Mouse (Mus musculus) MEL (cell line): ENCODE data around the gene Tst. TPM values are rescaled to one million over a fixed set of nuclear protein-coding genes. Genes with fewer than 3 reads are reported as not detected.

Experiments used
- DNase-seq: peaks from one replicate; pipeline ENCODE4 v3.0.0; 2011; ENCODE audit warnings: low read depth, low spot score
- H3K27ac ChIP-seq: 2 replicates; pipeline ENCODE4 v1.5.1; 2012; ENCODE audit warnings: low read depth, mild to moderate bottlenecking, control low read depth, low read length, moderate library complexity; ENCODE audit not compliant: control insufficient read depth
- H3K27me3 ChIP-seq, 2 experiments: fragments of 150-350 bp in 1 of 2; sonication (generic) in 1 of 2; 2 replicates each; pipeline ENCODE4 v1.6.1; 2012; ENCODE audit warnings: low read length in 2 of 2, mild to moderate bottlenecking in 2 of 2, improper control_type of control experiment in 1 of 2, moderate library complexity in 1 of 2; ENCODE audit not compliant: insufficient read depth in 2 of 2, control insufficient read depth in 1 of 2
- H3K36me3 ChIP-seq, 2 experiments: 2 replicates each; pipeline ENCODE4 v1.6.1; 2012 to 2014; ENCODE audit warnings: low read length in 2 of 2, improper control_type of control experiment in 1 of 2, inconsistent platforms in 1 of 2, mild to moderate bottlenecking in 1 of 2; ENCODE audit not compliant: insufficient read depth in 2 of 2, control insufficient read depth in 1 of 2
- H3K4me1 ChIP-seq, 2 experiments: fragments of 150-350 bp in 1 of 2; sonication (generic) in 1 of 2; 2 replicates each; pipeline ENCODE4 v1.6.1; 2012; ENCODE audit warnings: low read length in 2 of 2, improper control_type of control experiment in 1 of 2, mild to moderate bottlenecking in 1 of 2; ENCODE audit not compliant: insufficient read depth in 2 of 2, control insufficient read depth in 1 of 2
- H3K4me3 ChIP-seq, 2 experiments: fragments of 150-350 bp in 1 of 2; sonication (generic) in 1 of 2; 2 replicates each; pipeline ENCODE4 v1.5.1; 2012; ENCODE audit warnings: low read depth in 2 of 2, low read length in 2 of 2, mild to moderate bottlenecking in 2 of 2, moderate library complexity in 2 of 2, control low read depth in 1 of 2, improper control_type of control experiment in 1 of 2; ENCODE audit not compliant: control insufficient read depth in 1 of 2, insufficient read depth in 1 of 2
- H3K79me2 ChIP-seq: 2 replicates; pipeline ENCODE4 v1.6.1; 2012; ENCODE audit warnings: mild to moderate bottlenecking, low read length, moderate library complexity; ENCODE audit not compliant: control insufficient read depth, poor library complexity, insufficient read depth
- H3K9ac ChIP-seq: 2 replicates; pipeline ENCODE4 v1.6.1; 2012; ENCODE audit warnings: low read depth, mild to moderate bottlenecking, control low read depth, low read length, moderate library complexity; ENCODE audit not compliant: control insufficient read depth, poor library complexity, severe bottlenecking
- H3K9me3 ChIP-seq: fragments of 150-350 bp; sonication (generic); replicated peaks from 2 replicates; pipeline ENCODE4 v1.6.1; 2012; ENCODE audit warnings: mild to moderate bottlenecking, low read length, improper control_type of control experiment, moderate library complexity; ENCODE audit not compliant: insufficient read depth
- BHLHE40 ChIP-seq: IDR thresholded peaks from 2 replicates; pipeline ENCODE4 v1.6.1; 2012; ENCODE audit warnings: low read depth, mild to moderate bottlenecking, inconsistent platforms, low read length, improper control_type of control experiment, borderline replicate concordance
- CHD1 ChIP-seq: IDR thresholded peaks from 2 replicates; pipeline ENCODE4 v1.6.1; 2012; ENCODE audit warnings: low read depth, mild to moderate bottlenecking, inconsistent platforms, low read length, improper control_type of control experiment
- CHD2 ChIP-seq: IDR thresholded peaks from 2 replicates; pipeline ENCODE4 v1.6.1; 2011; ENCODE audit warnings: low read length, improper control_type of control experiment
- CTCF ChIP-seq, 3 experiments: IDR thresholded peaks in 2 of 3; conservative IDR thresholded peaks in 1 of 3; 2 replicates each; pipeline ENCODE4 v1.5.1; 2011 to 2012; ENCODE audit warnings: low read length in 3 of 3, low read depth in 2 of 3, mild to moderate bottlenecking in 2 of 3, improper control_type of control experiment in 1 of 3, inconsistent platforms in 1 of 3, mixed read lengths in 1 of 3, moderate library complexity in 1 of 3; ENCODE audit not compliant: control insufficient read depth in 1 of 3, insufficient read depth in 1 of 3, poor library complexity in 1 of 3, severe bottlenecking in 1 of 3
- ELF1 ChIP-seq: IDR thresholded peaks from 2 replicates; pipeline ENCODE4 v1.6.1; 2014; ENCODE audit warnings: low read depth, mild to moderate bottlenecking, inconsistent platforms, low read length, improper control_type of control experiment, moderate library complexity
- EP300 ChIP-seq, 2 experiments: IDR thresholded peaks; 2 replicates each; pipeline ENCODE4 v1.6.1; 2011; ENCODE audit warnings: improper control_type of control experiment in 2 of 2, low read length in 2 of 2, low read depth in 1 of 2, mild to moderate bottlenecking in 1 of 2
- GABPA ChIP-seq: IDR thresholded peaks from 2 replicates; pipeline ENCODE4 v1.6.1; 2012; ENCODE audit warnings: low read depth, mild to moderate bottlenecking, inconsistent platforms, low read length, improper control_type of control experiment, moderate library complexity
- GATA1 ChIP-seq: IDR thresholded peaks from 2 replicates; pipeline ENCODE4 v1.6.1; 2011; ENCODE audit warnings: low read depth, low read length, improper control_type of control experiment
- HCFC1 ChIP-seq: IDR thresholded peaks from 2 replicates; pipeline ENCODE4 v1.6.1; 2012; ENCODE audit warnings: low read depth, mild to moderate bottlenecking, inconsistent platforms, low read length, improper control_type of control experiment, moderate library complexity
- JUND ChIP-seq: IDR thresholded peaks from 2 replicates; pipeline ENCODE4 v1.6.1; 2011; ENCODE audit warnings: low read depth, mild to moderate bottlenecking, improper control_type of control experiment, low read length
- KAT2A ChIP-seq: conservative IDR thresholded peaks from 2 replicates; pipeline ENCODE4 v1.6.1; 2012; ENCODE audit warnings: low read depth, low read length, improper control_type of control experiment, inconsistent platforms
- MAFK ChIP-seq: IDR thresholded peaks from 2 replicates; pipeline ENCODE4 v1.6.1; 2011; ENCODE audit warnings: low read depth, mild to moderate bottlenecking, low read length, improper control_type of control experiment, borderline replicate concordance
- MEF2A ChIP-seq: IDR thresholded peaks from 2 replicates; pipeline ENCODE4 v1.6.1; 2014; ENCODE audit warnings: low read depth, mild to moderate bottlenecking, inconsistent platforms, low read length, improper control_type of control experiment; ENCODE audit not compliant: poor library complexity, insufficient replicate concordance, severe bottlenecking; ENCODE audit errors: extremely low read depth
- NRF1 ChIP-seq: IDR thresholded peaks from 2 replicates; pipeline ENCODE4 v1.6.1; 2014; ENCODE audit warnings: low read depth, mild to moderate bottlenecking, inconsistent platforms, low read length, improper control_type of control experiment, moderate library complexity; ENCODE audit not compliant: poor library complexity, insufficient read depth, severe bottlenecking
- POLR2A ChIP-seq, 2 experiments: IDR thresholded peaks; 2 replicates each; pipeline ENCODE4 v1.6.1; 2011 to 2012; ENCODE audit warnings: low read length in 2 of 2, mild to moderate bottlenecking in 2 of 2, control low read depth in 1 of 2, improper control_type of control experiment in 1 of 2, low read depth in 1 of 2, moderate library complexity in 1 of 2; ENCODE audit not compliant: control insufficient read depth in 1 of 2, insufficient read depth in 1 of 2, poor library complexity in 1 of 2
- POLR2AphosphoS2 ChIP-seq: IDR thresholded peaks from 2 replicates; pipeline ENCODE4 v1.6.1; 2011; ENCODE audit warnings: low read length, improper control_type of control experiment
- RCOR1 ChIP-seq: IDR thresholded peaks from 2 replicates; pipeline ENCODE4 v1.6.1; 2012; ENCODE audit warnings: low read depth, mild to moderate bottlenecking, inconsistent platforms, low read length, improper control_type of control experiment
- SIN3A ChIP-seq: IDR thresholded peaks from 2 replicates; pipeline ENCODE4 v1.6.1; 2012; ENCODE audit warnings: low read length, improper control_type of control experiment, inconsistent platforms
- TAL1 ChIP-seq: IDR thresholded peaks from 2 replicates; pipeline ENCODE4 v1.6.1; 2012; ENCODE audit warnings: mild to moderate bottlenecking, inconsistent platforms, low read length, moderate library complexity, mixed read lengths
- TBP ChIP-seq: IDR thresholded peaks from 2 replicates; pipeline ENCODE4 v1.8.0; 2011; ENCODE audit warnings: low read depth, low read length, improper control_type of control experiment
- USF1 ChIP-seq: IDR thresholded peaks from 2 replicates; pipeline ENCODE4 v1.6.1; 2014; ENCODE audit warnings: low read depth, mild to moderate bottlenecking, inconsistent platforms, low read length, improper control_type of control experiment, moderate library complexity
- USF2 ChIP-seq, 2 experiments: IDR thresholded peaks; 2 replicates each; pipeline ENCODE4 v1.6.1; 2011 to 2012; ENCODE audit warnings: improper control_type of control experiment in 2 of 2, low read length in 2 of 2, borderline replicate concordance in 1 of 2, inconsistent platforms in 1 of 2, low read depth in 1 of 2, mild to moderate bottlenecking in 1 of 2; ENCODE audit not compliant: insufficient read depth in 1 of 2
- ZKSCAN1 ChIP-seq: IDR thresholded peaks from 2 replicates; pipeline ENCODE4 v1.6.1; 2012; ENCODE audit warnings: low read depth, mild to moderate bottlenecking, inconsistent platforms, low read length, improper control_type of control experiment, moderate library complexity
- ZMIZ1 ChIP-seq: IDR thresholded peaks from 2 replicates; pipeline ENCODE4 v1.6.1; 2012; ENCODE audit warnings: low read depth, mild to moderate bottlenecking, inconsistent platforms, low read length, improper control_type of control experiment, moderate library complexity
- polyA plus RNA-seq, 2 experiments: library from polyadenylated mRNA; stranded (reverse) in 1 of 2; unstranded in 1 of 2; fragments of >175 nt in 1 of 2; fragments of >200 nt in 1 of 2; gene quantifications; 2 replicates each; pipeline versions ENCODE4 v1.2.1 to v1.2.4; 2012; ENCODE audit warnings: low replicate concordance in 2 of 2, low read depth in 1 of 2; ENCODE audit not compliant: insufficient read length in 2 of 2, insufficient read depth in 1 of 2, missing spikeins in 1 of 2
- total RNA-seq: library from RNA; depleted of rRNA; stranded (reverse); fragments of 300-350 nt; gene quantifications from 2 replicates; pipeline ENCODE4 v1.2.3, GENCODE M21; 2012

Tst gene
- total and polyA plus RNA-seq, 3 experiments: 29.5 to 34.8 TPM; not detected in 1

GRCm38 (mm10) chr15:78429871-78430622 is 24.3 kb upstream of the Tst start:
- Histone ChIP-seq H3K4me1 (no peaks in the 10 kb centered on the region), H3K9ac (no peak overlapping the region), H3K27ac (no peak overlapping the region), H3K79me2 (no peaks in the 10 kb centered on the region), H3K27me3 (no peaks in the 10 kb centered on the region), H3K9me3 (no peaks in the 10 kb centered on the region), H3K4me3 (no peak overlapping the region), H3K36me3 (no peaks in the 10 kb centered on the region)
- TF ChIP-seq TBP (no peak), CHD2 (no peak), CHD1 (no peak), RCOR1 (no peak), TAL1 (no peak), GATA1 (no peak), EP300 (IDR thresholded peaks at IDR 0.05; ENCODE audit: low read depth in 1 of 2, low read length in 2 of 2) (no peak), USF2 (IDR thresholded peaks at IDR 0.05; ENCODE audit: borderline replicate concordance in 1 of 2, insufficient read depth in 1 of 2, low read depth in 1 of 2, low read length in 2 of 2) (no peak), NRF1 (no peak), ZKSCAN1 (no peak), SIN3A (no peak), MAFK (no peak), POLR2A (IDR thresholded peaks at IDR 0.05; ENCODE audit: control insufficient read depth in 1 of 2, insufficient read depth in 1 of 2, low read depth in 1 of 2, low read length in 2 of 2, poor library complexity in 1 of 2) (no peak), KAT2A (no peak), BHLHE40 (no peak), GABPA (no peak), HCFC1 (no peak), POLR2AphosphoS2 (no peak), ELF1 (no peak), JUND (no peak)
- DNase-seq: no peak

GRCm38 (mm10) chr15:78429139-78429459 is 23.4 kb upstream of the Tst start:
- TF ChIP-seq MEF2A: no peak
- TF ChIP-seq ELF1: no peak
- no peak for TF ChIP-seq CHD1
- no peak for TF ChIP-seq POLR2A (IDR thresholded peaks at IDR 0.05; ENCODE audit: control insufficient read depth in 1 of 2, insufficient read depth in 1 of 2, low read depth in 1 of 2, low read length in 2 of 2, poor library complexity in 1 of 2)
- TF ChIP-seq ZMIZ1: no peak
- TF ChIP-seq CTCF (IDR thresholded peaks at IDR 0.05 in 2 of 3, conservative IDR thresholded peaks at IDR 0.05 in 1 of 3; ENCODE audit: control insufficient read depth in 1 of 3, insufficient read depth in 1 of 3, low read depth in 2 of 3, low read length in 3 of 3, poor library complexity in 1 of 3, severe bottlenecking in 1 of 3): no peak
- no peak for TF ChIP-seq USF1
- TF ChIP-seq NRF1: no peak
- TF ChIP-seq BHLHE40: no peak
- H3K9ac ChIP-seq: no peak overlapping the region
- H3K36me3 ChIP-seq: no peaks in the 10 kb centered on the region
- no peaks in the 10 kb centered on the region for H3K27me3 ChIP-seq
- no peaks in the 10 kb centered on the region for H3K9me3 ChIP-seq
- H3K27ac ChIP-seq: no peak overlapping the region
- H3K79me2 ChIP-seq: no peaks in the 10 kb centered on the region
- no peak overlapping the region for H3K4me3 ChIP-seq
- no peak for DNase-seq
- no peaks in the 10 kb centered on the region for H3K4me1 ChIP-seq
